Mouse (Mus musculus) brain, embryonic 14.5 days (tissue): ENCODE measurements around the gene Ssb.

Source experiments
- CTCF ChIP-seq: fragments of 200-500 bp; IDR thresholded peaks from 2 replicates; pipeline ENCODE4 v1.5.1; 2012; ENCODE audit warnings: inconsistent platforms, mild to moderate bottlenecking, moderate library complexity, borderline replicate concordance; ENCODE audit not compliant: insufficient read depth, insufficient read length; ENCODE audit errors: extremely low read depth
- POLR2A ChIP-seq: fragments of 200-500 bp; IDR thresholded peaks from 2 replicates; pipeline ENCODE4 v1.6.1; 2012; ENCODE audit warnings: mild to moderate bottlenecking, inconsistent platforms, borderline replicate concordance; ENCODE audit not compliant: poor library complexity, insufficient read depth, insufficient read length, severe bottlenecking; ENCODE audit errors: extremely low read depth

DNA sequence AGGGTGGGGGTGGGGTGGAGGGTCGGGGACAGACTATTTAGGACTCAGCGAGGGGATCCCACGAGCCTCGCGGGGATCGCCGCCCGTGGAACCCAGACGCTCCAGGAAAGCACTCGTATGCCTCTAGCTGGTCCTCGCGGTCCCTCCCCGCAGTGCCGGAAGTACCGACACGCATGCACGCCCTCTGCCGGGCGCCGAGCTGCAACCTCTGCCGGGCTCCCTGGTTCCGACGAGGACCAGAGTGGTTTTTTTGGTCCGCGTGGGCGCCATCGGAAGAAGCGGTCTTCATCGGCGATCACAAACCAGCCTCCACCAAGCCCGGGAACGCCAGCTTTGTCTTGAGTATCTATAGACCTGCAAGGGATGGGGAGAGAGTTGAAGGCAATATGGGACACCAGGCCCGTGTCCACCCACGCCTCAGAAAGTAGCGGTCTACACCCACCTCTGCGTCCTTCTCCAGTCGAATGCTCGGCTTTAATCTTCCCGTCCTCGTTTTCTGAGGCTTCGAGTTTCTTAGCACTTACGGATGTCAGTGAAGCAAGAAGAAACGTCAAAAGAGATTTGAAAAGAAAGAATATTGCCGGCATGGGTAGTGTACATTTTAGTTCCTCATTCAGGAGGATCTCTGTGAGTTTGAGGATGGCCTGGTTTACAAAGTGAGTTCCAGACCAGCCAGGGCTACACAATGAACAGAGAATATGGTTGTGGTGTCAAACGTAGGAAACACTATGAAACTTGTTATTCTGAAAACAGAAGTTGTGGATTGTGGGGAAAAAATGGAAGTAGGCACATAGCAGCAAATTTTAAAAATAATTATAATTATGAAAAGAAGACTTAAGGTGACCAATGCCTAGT, 24.3 kb downstream of the Ssb start, which contains the start of gene Mettl5:
- TF ChIP-seq CTCF (peak; percentile 66; the same call in 1 of the 2 replicates), POLR2A (peak; percentile 72; the same call in 1 of the 2 replicates)
